Mouse (Mus musculus) liver, adult 2 months (tissue): Measurements from ENCODE around the gene Adgrf5. TPM values are rescaled to one million over a fixed set of nuclear protein-coding genes. Genes with fewer than 3 reads are reported as not detected.

ENCODE experiments used
- DNase-seq: peaks from one replicate; pipeline ENCODE4 v3.0.0-alpha.2; 2011; ENCODE audit warnings: low read depth, low spot score; ENCODE audit errors: extremely low read depth
- H3K27ac ChIP-seq: fragments of 200-500 bp; replicated peaks from 2 replicates; pipeline ENCODE4 v1.5.1; 2012; ENCODE audit warnings: low read depth, mild to moderate bottlenecking, control low read depth, inconsistent platforms, low read length; ENCODE audit not compliant: insufficient read depth
- H3K27me3 ChIP-seq: fragments of 200-500 bp; 2 replicates; pipeline ENCODE4 v1.6.1; 2012; ENCODE audit warnings: mild to moderate bottlenecking, moderate library complexity, low read length, inconsistent platforms; ENCODE audit not compliant: control insufficient read depth, insufficient read depth
- H3K36me3 ChIP-seq: fragments of 200-500 bp; 2 replicates; pipeline ENCODE4 v1.6.1; 2012; ENCODE audit warnings: low read length, inconsistent platforms; ENCODE audit not compliant: control insufficient read depth, insufficient read depth
- H3K4me1 ChIP-seq: fragments of 200-500 bp; 2 replicates; pipeline ENCODE4 v1.6.1; 2011; ENCODE audit warnings: low read length; ENCODE audit not compliant: control insufficient read depth, insufficient read depth
- H3K4me3 ChIP-seq: fragments of 200-500 bp; 2 replicates; pipeline ENCODE4 v1.5.1; 2011; ENCODE audit warnings: low read depth, mild to moderate bottlenecking, control low read depth, low read length, moderate library complexity; ENCODE audit not compliant: insufficient read depth
- H3K79me2 ChIP-seq: fragments of 200-500 bp; 2 replicates; pipeline ENCODE4 v1.6.1; 2012; ENCODE audit warnings: inconsistent platforms, mild to moderate bottlenecking, low read length, moderate library complexity; ENCODE audit not compliant: control insufficient read depth, insufficient read depth
- H3K9ac ChIP-seq: fragments of 200-500 bp; 2 replicates; pipeline ENCODE4 v1.6.1; 2012; ENCODE audit warnings: low read depth, mild to moderate bottlenecking, control low read depth, inconsistent platforms, low read length
- CTCF ChIP-seq: fragments of 200-500 bp; IDR thresholded peaks from 2 replicates; pipeline ENCODE4 v1.5.1; 2011; ENCODE audit warnings: low read depth, low read length, control low read depth
- POLR2A ChIP-seq: fragments of 200-500 bp; IDR thresholded peaks from 2 replicates; pipeline ENCODE4 v1.6.1; 2011; ENCODE audit warnings: low read length, control low read depth; ENCODE audit not compliant: insufficient read depth; ENCODE audit errors: extremely low read depth
- WGBS: fragments of 180-500 bp; shearing (Covaris S2); methylation state at CpG from one replicate; pipeline ENCODE4 v1.1.7; 2018; 5-methylcytosine and 5-hydroxymethylcytosine counted together
- polyA plus RNA-seq: library from polyadenylated mRNA; depleted of rRNA; stranded (reverse); fragments of >200 nt; gene quantifications from 2 replicates; pipeline ENCODE4 v1.2.3, GENCODE M21; 2012
- total RNA-seq: library from RNA; depleted of rRNA; stranded (reverse); fragments of >200 nt; gene quantifications from 2 replicates; pipeline ENCODE4 v1.2.3, GENCODE M21; 2014

The Adgrf5 gene
- total and polyA plus RNA-seq, 2 experiments, result 6.0 to 25.8 TPM

DNA sequence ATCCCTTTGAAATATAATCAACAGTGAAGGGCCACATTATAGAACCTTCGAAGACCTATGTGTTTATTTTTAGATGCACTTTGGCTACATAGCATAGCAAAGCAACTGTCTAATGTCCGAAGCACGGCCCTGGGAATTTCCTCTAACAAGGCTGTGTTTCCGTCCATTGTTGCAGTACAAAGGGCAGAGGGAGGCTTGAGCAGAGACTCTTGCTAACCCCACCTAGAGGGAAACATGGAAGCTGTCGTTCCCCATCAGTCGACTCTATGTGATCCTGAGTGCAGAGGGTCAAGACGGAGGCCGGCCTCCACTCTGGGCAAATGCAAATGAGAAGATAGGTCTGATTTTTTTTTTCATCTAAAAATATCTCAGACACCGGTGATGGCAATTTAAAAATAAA, 6.2 kb downstream of the Adgrf5 start:
- Histone ChIP-seq H3K36me3 (no peaks in the 10 kb centered on the region), H3K27me3 (no peaks in the 10 kb centered on the region), H3K79me2 (no peaks in the 10 kb centered on the region), H3K4me1 (peaks cover 1% of the 10 kb centered on the region; the same call in 1 of the 2 replicates), H3K4me3 (no peak overlapping the region), H3K9ac (no peak overlapping the region), H3K27ac (peak overlapping the region; percentile 47)
- peak; percentile 12 for DNase-seq
- WGBS, result 69% methylated on average over 9 of the region's 9 CpGs
- TF ChIP-seq CTCF, result no peak
- TF ChIP-seq POLR2A, result no peak

DNA sequence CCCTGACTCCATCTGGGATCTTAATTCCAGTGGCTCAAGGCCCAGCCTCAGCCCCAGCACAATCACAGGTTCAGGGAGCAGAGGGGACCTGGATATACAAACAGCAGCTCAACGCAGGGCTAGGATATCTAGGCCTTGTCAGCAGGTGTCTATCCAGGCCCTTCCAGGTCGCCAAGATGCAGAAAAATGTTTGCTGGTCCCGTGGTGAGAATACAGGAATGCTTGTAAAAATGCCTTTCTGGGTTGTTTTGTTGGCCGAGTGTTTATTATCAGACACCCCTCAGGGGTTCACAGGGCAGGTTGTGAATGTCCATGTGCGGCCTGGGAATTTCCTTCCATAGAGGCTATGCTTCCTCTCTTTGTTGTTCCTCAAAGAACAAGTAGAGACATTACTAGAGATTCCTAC, 7.9 kb downstream of the Adgrf5 start:
- DNase-seq, result no peak
- no peak for TF ChIP-seq CTCF
- no peak for TF ChIP-seq POLR2A
- no peaks in the 10 kb centered on the region for H3K79me2 ChIP-seq
- H3K4me3 ChIP-seq, result no peak overlapping the region
- H3K27ac ChIP-seq, result peak overlapping the region; percentile 74
- H3K36me3 ChIP-seq, result no peaks in the 10 kb centered on the region
- 72% methylated on average over 5 of the region's 5 CpGs for WGBS
- 0 out of 2 replicates have a peak overlapping the region, but pooled peaks have one; percentile 21 for H3K9ac ChIP-seq
- no peaks in the 10 kb centered on the region for H3K27me3 ChIP-seq
- H3K4me1 ChIP-seq, result peaks cover 3% of the 10 kb centered on the region; the same call in 1 of the 2 replicates

DNA sequence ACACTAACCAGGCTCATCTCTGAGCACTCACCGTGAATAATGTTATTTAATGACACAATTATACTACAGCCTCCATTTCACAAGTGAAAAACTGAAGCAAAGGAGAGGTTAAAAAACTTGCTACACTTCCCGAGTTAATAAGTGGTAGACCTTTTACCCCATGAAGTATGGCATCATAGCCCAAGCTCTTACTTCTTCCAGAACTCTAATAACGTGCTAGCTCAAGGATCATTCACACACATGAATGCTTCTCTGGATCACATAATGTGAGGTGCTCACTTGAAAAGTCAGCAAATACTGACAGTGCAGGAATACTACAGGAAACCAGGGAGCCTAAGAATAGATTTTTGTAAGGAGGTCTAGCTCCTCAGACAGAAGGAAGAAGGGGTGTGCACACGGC, 12.4 kb downstream of the Adgrf5 start:
- H3K27ac ChIP-seq, result peak overlapping the region; percentile 40; the same call in 1 of the 2 replicates
- no peaks in the 10 kb centered on the region for H3K36me3 ChIP-seq
- peaks cover 5% of the 10 kb centered on the region; the same call in 1 of the 2 replicates for H3K79me2 ChIP-seq
- H3K27me3 ChIP-seq, result no peaks in the 10 kb centered on the region
- WGBS, result 60% methylated on average over 4 of the region's 4 CpGs
- no peak overlapping the region for H3K9ac ChIP-seq
- no peak overlapping the region for H3K4me3 ChIP-seq
- TF ChIP-seq POLR2A (no peak), CTCF (no peak)
- DNase-seq, result no peak
- H3K4me1 ChIP-seq, result peaks cover 7% of the 10 kb centered on the region; the same call in 1 of the 2 replicates

DNA sequence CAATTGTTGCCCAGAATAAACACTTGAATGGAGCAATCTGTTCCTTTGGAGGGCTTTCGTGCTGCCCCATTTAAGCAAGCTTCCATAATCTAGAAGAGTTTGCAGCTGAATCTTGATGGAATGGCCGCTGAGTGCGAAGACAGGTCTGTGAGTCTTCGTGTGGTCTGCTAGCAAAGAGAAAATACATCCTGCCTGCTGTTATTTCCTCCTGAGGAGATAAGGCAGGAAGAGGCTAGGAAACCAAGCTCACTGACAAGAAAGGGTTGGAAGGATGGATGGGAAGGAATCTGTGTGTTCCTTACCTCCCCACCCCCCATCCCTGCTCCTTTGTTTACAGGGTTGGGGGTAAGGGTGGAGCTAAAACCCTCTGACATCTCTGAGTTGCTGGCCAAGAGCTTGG, 13.8 kb downstream of the Adgrf5 start:
- H3K36me3 ChIP-seq, result no peaks in the 10 kb centered on the region
- H3K4me1 ChIP-seq, result peaks cover 9% of the 10 kb centered on the region; the same call in 1 of the 2 replicates
- peak overlapping the region; percentile 76; the same call in 1 of the 2 replicates for H3K27ac ChIP-seq
- no peak for DNase-seq
- H3K79me2 ChIP-seq, result peaks cover 5% of the 10 kb centered on the region; the same call in 1 of the 2 replicates
- WGBS, result 65% methylated on average over 4 of the region's 4 CpGs
- no peaks in the 10 kb centered on the region for H3K27me3 ChIP-seq
- no peak for TF ChIP-seq CTCF
- no peak for TF ChIP-seq POLR2A
- no peak overlapping the region for H3K9ac ChIP-seq
- no peak overlapping the region for H3K4me3 ChIP-seq

DNA sequence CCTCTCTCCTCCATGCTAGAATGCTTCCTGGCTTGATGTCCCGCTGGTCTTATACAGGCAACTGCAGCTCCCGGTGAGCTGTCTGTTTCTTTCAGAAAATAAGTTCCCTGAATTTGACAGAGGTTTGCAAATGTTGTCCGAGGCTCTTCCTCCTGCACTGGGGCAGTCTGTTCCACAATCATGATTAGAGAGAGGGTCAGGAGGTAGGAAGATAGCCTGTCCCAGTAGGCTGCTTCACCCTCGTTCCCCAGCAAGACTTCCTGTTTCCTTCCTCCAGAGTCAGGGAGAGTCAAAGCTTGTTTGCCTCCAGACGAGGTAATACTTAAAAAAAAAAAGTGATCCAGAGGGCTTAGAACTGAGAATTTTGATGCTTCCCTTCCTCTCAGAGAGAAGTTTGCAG, 16.3 kb downstream of the Adgrf5 start:
- no peak overlapping the region for H3K9ac ChIP-seq
- peaks cover 9% of the 10 kb centered on the region; the same call in 1 of the 2 replicates for H3K4me1 ChIP-seq
- H3K79me2 ChIP-seq, result peaks cover 5% of the 10 kb centered on the region; the same call in 1 of the 2 replicates
- 75% methylated on average over 5 of the region's 5 CpGs for WGBS
- H3K27me3 ChIP-seq, result no peaks in the 10 kb centered on the region
- no peaks in the 10 kb centered on the region for H3K36me3 ChIP-seq
- no peak overlapping the region for H3K4me3 ChIP-seq
- no peak for DNase-seq
- TF ChIP-seq POLR2A (no peak), CTCF (no peak)
- peak overlapping the region; percentile 79 for H3K27ac ChIP-seq

DNA sequence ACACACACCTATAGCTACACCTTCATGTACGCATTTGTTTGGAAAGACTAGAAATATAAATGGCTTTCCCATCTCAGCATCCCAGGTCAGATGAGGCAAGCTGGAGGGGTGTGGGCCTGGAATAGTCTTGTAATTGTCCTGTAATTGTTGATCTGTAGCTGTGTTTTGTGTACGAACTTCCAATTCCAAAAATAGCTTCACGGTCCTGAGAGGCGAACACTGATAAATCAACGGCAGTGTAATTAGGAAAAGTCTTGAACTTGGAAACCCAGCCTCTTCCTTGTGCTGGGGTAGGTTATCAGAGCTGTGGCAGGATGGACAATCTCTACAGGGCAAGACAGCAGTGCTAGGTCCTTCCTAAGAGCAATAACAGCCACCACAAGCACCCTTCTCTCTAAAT, 18.5 kb downstream of the Adgrf5 start:
- no peak for DNase-seq
- Histone ChIP-seq H3K4me1 (peaks cover 6% of the 10 kb centered on the region; the same call in 1 of the 2 replicates), H3K36me3 (no peaks in the 10 kb centered on the region), H3K4me3 (no peak overlapping the region), H3K79me2 (peaks cover 5% of the 10 kb centered on the region; the same call in 1 of the 2 replicates), H3K27ac (0 out of 2 replicates have a peak overlapping the region, but pooled peaks have one; percentile 21), H3K27me3 (no peaks in the 10 kb centered on the region), H3K9ac (no peak overlapping the region)
- TF ChIP-seq POLR2A (no peak), CTCF (no peak)
- WGBS, result 78% methylated on average over 5 of the region's 5 CpGs
